Mouse (Mus musculus) left cerebral cortex, adult 11 months (tissue): ENCODE measurements around the gene Clec16a.

Source experiments
- DNase-seq: peaks from one replicate; pipeline ENCODE4 v3.0.0; 2022; ENCODE audit warnings: low spot score

Clec16a gene

GRCm38 (mm10) chr16:10676461-10677066, 131.4 kb downstream of the Clec16a start:
- DNase-seq: no peak

DNA sequence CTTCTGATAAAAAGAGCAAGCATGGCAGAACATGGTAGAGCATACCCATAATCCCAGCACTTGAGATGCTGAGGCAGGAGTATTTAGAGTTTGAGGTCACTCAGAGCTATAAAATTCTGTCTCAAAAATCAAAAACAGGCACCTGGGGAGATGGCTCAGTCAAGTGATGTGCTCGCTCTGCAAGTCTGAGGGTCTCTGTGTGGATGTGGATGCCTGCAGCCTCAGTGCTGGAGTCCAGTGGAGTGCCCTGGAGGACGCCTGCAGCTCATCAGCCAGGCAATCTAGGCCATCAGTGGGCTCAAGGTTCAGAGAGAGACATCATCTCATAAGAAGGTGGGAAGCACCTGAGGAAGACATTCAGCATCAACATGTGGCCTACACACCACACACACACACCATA, 137.4 kb downstream of the Clec16a start:
- DNase-seq: no peak

DNA sequence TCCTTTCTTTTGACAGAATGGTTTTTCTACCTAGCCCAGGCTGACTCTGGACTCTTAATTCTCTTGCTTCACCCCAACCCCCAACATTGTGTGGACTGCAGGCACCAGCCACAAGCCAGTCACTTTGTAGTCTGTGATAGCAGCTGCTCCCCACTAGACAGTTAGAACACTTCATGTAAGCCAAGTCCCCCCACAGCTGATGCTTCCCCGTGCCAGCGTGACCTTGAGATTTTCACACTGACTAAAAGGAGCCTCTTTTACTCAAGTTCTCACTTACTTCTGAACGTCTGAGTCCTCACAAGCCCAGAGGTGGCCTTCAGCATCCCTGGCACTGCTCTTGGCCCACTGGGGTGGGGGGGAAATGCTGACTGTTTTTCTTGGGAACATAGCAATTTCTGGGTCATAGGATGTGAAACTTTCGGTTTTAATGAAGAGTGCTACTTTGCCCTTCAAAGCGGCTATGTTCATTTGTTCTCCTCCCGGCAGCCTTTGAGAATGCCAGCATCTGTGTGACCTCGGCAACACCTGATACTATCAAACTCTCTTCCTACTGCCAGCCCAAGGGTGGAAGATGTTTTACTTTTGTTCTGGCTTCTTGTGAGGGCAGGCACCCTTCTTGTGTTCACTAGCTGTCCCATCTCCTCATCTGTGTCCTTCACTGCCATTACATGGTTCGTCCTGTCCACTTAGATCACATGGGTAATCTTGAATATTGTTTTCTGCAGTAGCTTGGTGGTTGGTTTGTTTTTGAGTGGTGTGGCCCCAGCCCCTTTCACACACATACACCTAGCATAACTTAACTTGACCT, 138.3 kb downstream of the Clec16a start:
- no peak for DNase-seq

DNA sequence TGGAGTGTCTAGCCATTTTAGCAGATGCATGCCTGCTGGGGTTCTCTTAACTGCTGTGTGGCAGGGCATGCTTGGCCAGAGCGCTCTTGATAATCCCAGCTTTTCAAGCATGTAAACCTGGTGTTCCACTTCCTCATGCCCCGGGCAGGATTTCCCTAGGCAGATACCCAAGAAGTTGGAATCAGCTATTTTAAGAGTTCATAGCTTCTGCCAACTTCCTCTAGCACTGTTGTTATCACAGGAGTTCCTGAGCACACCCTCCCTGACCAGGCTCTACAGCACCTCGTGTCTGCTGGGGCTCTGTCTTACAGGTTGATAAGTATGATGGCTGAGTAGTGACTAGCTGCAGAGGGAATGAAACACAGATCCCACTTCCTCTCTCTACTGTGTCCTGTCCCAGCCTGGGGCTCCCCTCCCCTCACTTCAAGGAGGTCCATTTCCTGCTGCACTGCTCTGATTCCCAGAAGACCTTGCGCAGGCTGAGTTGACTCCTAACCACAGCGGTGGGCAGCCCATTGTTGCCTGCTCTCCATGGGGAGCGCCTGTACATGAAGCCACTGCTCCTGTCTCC, 144.7 kb downstream of the Clec16a start:
- no peak for DNase-seq

DNA sequence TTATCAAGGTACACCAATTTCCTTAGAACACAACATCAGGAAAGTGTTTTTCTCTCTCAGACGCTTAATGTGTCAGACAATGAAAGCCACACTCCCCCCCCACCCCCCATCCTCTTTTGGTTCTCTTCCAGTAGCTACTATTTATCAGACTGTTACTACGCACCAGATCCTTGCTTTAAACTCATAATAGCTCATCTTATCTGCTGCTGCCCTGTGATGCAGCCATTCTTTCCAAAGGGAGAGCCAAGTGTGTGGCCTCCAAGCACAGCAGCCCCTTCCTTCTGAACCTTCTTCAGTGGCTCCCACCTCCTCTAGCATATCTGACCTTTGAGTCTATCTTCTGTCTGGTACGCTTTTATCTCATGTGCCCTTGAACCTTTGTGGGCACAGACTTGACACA, 145.3 kb downstream of the Clec16a start:
- no peak for DNase-seq

- no peak for DNase-seq
Observed at GRCm38 (mm10) chr16:10691705-10692104, 146.6 kb downstream of the Clec16a start.

- no peak for DNase-seq
Observed at GRCm38 (mm10) chr16:10692848-10693247, 147.7 kb downstream of the Clec16a start.

GRCm38 (mm10) chr16:10693424-10693823, 148.3 kb downstream of the Clec16a start:
- no peak for DNase-seq

DNA sequence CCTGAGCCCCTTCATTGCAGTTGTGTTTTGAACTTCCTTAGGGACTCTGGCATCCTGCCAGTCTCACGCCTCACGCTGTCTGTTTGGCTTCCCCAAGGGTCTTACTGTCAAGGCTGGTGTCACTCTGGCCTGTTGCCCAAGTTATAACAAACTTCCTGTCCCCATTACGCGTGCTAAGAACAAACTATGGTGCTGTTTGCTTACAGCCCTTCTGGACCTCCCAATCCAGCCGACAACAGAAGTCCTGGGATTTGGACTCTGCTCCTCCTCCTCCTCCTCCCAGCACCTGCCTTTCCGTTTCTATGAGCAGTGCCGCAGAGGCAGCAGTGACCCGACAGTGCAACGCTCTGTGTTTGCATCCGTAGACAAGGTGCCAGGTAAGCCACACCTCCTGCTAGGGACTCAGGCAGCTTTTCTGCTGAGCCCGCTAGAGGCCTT, 149.3 kb downstream of the Clec16a start:
- DNase-seq: no peak

DNA sequence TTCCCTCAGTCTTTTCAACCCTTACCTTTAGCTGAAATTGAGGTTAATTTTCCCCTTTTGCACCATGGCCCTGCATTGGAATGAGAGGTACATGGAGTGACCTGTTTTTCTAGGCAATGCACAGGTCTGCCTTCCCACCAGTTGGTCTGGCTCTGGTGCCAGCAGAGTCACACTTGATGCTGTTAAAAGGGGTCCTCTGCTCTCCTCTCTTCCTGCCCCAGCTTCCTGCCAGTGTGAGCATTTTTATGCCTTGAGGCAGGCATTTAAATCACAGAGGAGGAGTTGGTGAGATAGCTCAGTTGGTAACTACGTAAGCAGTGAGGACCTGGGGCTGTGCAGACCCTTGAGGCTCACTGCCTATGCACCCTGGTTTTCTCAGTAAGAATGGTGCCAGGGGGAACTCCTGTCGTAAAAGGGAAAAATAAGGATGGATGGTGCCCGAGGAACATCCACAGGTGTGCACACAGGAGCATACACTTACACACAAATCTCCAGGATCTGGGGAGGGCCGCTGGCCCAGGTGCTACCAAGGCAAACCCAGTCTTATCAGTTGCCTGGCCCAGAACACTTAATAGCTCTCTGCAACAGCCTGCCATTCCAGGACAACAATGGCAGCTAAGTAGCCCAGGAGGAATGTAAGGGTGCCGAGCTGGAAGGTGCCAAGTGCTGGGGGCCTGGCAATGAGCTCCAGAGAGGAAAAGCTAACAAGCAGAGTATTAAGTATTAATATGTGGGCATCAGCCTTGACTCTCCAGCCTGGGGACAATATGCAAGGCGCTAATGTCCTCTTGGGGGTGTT, 152.9 kb downstream of the Clec16a start:
- DNase-seq: no peak

- DNase-seq: no peak
Observed at GRCm38 (mm10) chr16:10699316-10699715, 154.2 kb downstream of the Clec16a start.

GRCm38 (mm10) chr16:10700160-10700559, 155.0 kb downstream of the Clec16a start:
- DNase-seq: no peak

DNA sequence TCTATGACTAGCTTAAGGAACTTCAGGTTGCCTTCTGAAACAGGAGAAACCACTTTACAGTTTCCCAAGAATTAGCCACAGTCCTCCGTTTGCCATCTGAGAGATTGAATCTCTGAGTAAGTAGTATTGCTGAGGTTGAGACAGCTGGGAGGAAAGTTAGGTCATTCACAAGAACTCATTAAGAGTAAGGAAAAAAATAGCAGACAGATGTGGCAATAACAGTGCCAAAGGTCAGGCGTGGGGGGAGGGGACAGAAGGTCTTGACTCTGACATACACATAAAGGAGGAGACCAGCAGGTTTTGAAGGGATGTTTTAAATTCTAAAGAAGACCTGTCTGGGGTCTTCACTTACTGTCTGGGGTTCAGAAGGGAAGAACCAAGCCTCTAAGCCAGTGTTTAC, 157.3 kb downstream of the Clec16a start:
- DNase-seq: no peak

- DNase-seq: no peak
Observed at GRCm38 (mm10) chr16:10703932-10704331, 158.8 kb downstream of the Clec16a start.

GRCm38 (mm10) chr16:10705396-10705795, 160.3 kb downstream of the Clec16a start:
- no peak for DNase-seq

- DNase-seq: no peak
Observed at GRCm38 (mm10) chr16:10711524-10711923, 166.4 kb downstream of the Clec16a start.

DNA sequence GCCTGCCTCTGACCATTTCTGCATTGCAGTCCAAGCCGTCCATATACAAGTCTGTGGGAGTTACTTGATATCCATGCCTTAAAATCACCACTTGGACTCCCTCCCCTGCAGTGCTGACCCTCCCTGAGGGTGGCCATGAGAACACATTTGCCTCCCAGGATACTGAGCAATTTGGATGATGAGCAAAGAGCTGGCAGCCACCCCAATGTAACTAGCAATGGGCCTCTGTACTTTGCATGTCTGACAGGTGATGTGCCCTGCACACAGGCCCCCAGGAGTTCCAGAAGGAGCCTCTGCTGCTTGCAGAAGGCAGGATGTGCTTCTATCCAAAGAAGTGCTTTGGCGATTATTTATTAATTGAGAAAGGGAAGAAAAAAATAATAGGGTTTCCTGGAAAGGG, 167.9 kb downstream of the Clec16a start:
- DNase-seq: no peak

DNA sequence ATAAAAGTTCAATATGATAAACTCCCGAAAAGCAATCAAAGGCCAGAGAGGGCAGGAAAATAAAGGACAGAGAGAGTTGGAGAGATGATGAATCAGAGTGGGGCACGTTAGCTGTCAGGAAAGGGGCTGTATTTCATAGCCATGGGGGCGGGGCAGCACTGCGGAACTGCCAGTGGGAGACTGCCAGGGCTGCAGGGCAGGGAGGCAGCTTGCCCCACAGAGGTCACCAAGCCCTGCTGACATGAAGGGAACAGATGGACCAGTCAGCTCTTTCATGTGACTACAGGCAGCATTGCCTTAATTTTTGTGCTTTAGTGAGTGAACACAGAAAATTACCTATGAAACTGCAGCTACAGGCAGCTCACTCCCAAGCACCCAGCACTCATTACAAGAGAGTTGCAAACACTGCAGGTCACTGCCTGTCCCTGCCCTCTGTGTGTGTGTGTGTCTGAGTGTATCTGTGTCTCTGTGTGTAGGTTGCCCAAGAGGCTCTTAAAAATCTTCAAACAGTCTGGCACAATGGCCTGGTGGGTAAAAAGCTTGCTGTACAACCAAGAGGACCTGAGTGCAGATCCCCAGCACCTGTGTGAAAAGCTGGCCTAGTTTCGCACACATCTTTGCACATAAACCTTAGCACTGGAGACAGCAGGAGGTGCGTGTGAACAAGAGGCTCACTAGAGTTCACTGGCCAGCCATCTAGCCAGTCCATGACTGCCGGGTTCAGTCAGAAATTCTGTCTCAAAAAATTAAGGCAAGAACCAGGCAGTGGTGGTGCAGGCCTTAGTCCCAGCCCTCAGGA, 168.5 kb downstream of the Clec16a start:
- no peak for DNase-seq

DNA sequence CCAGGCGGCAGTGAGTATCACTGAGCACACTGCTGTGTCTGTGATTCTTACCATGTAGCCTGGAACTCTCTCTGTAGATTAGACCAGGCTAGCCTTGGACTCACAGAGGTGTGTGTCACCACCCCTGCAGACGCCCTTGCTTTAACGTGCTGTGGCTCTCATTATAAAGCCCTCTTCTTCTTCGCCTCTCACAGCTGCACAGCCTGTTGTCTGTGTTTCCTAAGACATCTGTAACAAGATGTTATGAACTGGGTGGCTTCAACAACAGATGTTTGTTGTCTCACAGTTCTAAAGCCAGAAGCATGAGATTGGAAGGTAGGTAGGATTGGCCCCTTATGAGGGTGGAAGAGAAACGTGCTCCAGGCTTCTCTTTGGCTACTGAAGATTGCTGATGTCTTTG, 170.1 kb downstream of the Clec16a start:
- DNase-seq: no peak

- DNase-seq: no peak
Observed at GRCm38 (mm10) chr16:10715632-10716031, 170.5 kb downstream of the Clec16a start.

DNA sequence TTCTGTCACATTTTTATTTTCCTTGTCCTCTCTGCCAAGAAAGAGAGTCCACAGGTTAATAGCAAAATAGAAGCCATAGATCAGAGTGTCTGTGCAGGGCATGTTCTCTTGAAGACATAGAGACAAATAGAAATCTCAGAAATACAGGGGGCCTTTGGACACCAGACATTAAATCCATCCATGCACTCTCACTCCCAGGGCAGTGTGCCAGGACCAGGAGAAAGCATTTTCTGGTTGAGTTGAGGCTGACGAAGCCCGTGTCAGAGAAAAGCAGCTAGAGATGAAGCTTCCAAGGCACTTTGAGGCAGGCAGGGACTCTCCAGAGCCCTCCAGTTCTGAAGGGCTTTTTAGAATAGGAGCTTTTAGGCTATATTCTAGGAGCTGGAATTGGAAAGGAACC, 171.6 kb downstream of the Clec16a start:
- DNase-seq: no peak

GRCm38 (mm10) chr16:10719971-10720370, 174.8 kb downstream of the Clec16a start:
- DNase-seq: no peak
